Mouse (Mus musculus): ENCODE measurements at regions not wholly inside any gene's neighbourhood (a gene's known extent, or its start where the extent isn't known, plus 50 kb on each side); places are given as distances from the start of the nearest gene placed in this dataset.
"Not testable (repeated sequence)": the region's sequence is repeated elsewhere in the genome, so short reads cannot be mapped to it uniquely, and the experiment has no call there.

- TF ChIP-seq UBTF (IDR thresholded peaks at IDR 0.05; ENCODE audit: borderline replicate concordance, insufficient read depth, low read depth, low read length) (no peak), GABPA (IDR thresholded peaks at IDR 0.05; ENCODE audit: low read depth, low read length) (no peak), ETS1 (IDR thresholded peaks at IDR 0.05; ENCODE audit: low read depth, low read length) (no peak), MAFK (IDR thresholded peaks at IDR 0.05; ENCODE audit: borderline replicate concordance, low read depth, low read length) (no peak), RCOR1 (IDR thresholded peaks at IDR 0.05; ENCODE audit: low read depth, low read length) (no peak), SIN3A (IDR thresholded peaks at IDR 0.05; ENCODE audit: low read length) (no peak), SMC3 (IDR thresholded peaks at IDR 0.05; ENCODE audit: low read depth, low read length) (no peak), POLR2A (IDR thresholded peaks at IDR 0.05; ENCODE audit: control insufficient read depth in 1 of 2, insufficient read depth in 1 of 2, low read depth in 1 of 2, low read length in 2 of 2, poor library complexity in 1 of 2) (no peak), KAT2A (conservative IDR thresholded peaks at IDR 0.05; ENCODE audit: low read depth, low read length) (no peak), HCFC1 (IDR thresholded peaks at IDR 0.05; ENCODE audit: low read depth, low read length) (no peak), ZC3H11A (IDR thresholded peaks at IDR 0.05; ENCODE audit: low read depth, low read length) (no peak), POLR2AphosphoS2 (IDR thresholded peaks at IDR 0.05; ENCODE audit: low read length) (no peak), ELF1 (IDR thresholded peaks at IDR 0.05; ENCODE audit: low read depth, low read length) (no peak), MYC (IDR thresholded peaks at IDR 0.05; ENCODE audit: low read depth, low read length) (no peak), JUND (IDR thresholded peaks at IDR 0.05; ENCODE audit: low read depth, low read length) (no peak), USF1 (IDR thresholded peaks at IDR 0.05; ENCODE audit: low read depth, low read length) (no peak)
- Histone ChIP-seq H3K4me1 (ENCODE audit: control insufficient read depth in 1 of 2, insufficient read depth in 2 of 2, low read length in 2 of 2) (peaks cover 2 to 11% of the 10 kb centered on the region in 2 experiments; a peak in 2 of 4 replicates), H3K9me3 (replicated peaks; ENCODE audit: insufficient read depth, low read length) (no peaks in the 10 kb centered on the region), H3K4me3 (ENCODE audit: control insufficient read depth in 1 of 2, insufficient read depth in 1 of 2, low read depth in 2 of 2, low read length in 2 of 2) (no peak overlapping the region), H3K79me2 (ENCODE audit: control insufficient read depth, insufficient read depth, low read length, poor library complexity) (no peaks in the 10 kb centered on the region), H3K27ac (ENCODE audit: control insufficient read depth, low read depth, low read length) (no peak overlapping the region), H3K9ac (ENCODE audit: control insufficient read depth, low read depth, low read length, poor library complexity, severe bottlenecking) (no peak overlapping the region), H3K27me3 (ENCODE audit: control insufficient read depth in 1 of 2, insufficient read depth in 2 of 2, low read length in 2 of 2) (0 out of 4 replicates have a peak, but pooled peaks cover 0 to under 1% of the 10 kb centered on the region in 2 experiments), H3K36me3 (ENCODE audit: control insufficient read depth in 1 of 2, insufficient read depth in 2 of 2, low read length in 2 of 2) (peaks cover 0 to 4% of the 10 kb centered on the region in 2 experiments; a peak in 2 of 4 replicates)
- DNase-seq (ENCODE audit: low read depth, low spot score) = no peak
Observed at GRCm38 (mm10) chr17:6850513-6850912, 67.9 kb upstream of the Ezr start.

- H3K27ac ChIP-seq (ENCODE audit: control insufficient read depth, low read depth, low read length); H3K36me3 ChIP-seq (ENCODE audit: control insufficient read depth in 1 of 2, insufficient read depth in 2 of 2, low read length in 2 of 2); H3K9me3 ChIP-seq (replicated peaks; ENCODE audit: insufficient read depth, low read length); H3K27me3 ChIP-seq (ENCODE audit: control insufficient read depth in 1 of 2, insufficient read depth in 2 of 2, low read length in 2 of 2); H3K4me3 ChIP-seq (ENCODE audit: control insufficient read depth in 1 of 2, insufficient read depth in 1 of 2, low read depth in 2 of 2, low read length in 2 of 2); H3K4me1 ChIP-seq (ENCODE audit: control insufficient read depth in 1 of 2, insufficient read depth in 2 of 2, low read length in 2 of 2); DNase-seq (ENCODE audit: low read depth, low spot score); H3K9ac ChIP-seq (ENCODE audit: control insufficient read depth, low read depth, low read length, poor library complexity, severe bottlenecking); H3K79me2 ChIP-seq (ENCODE audit: control insufficient read depth, insufficient read depth, low read length, poor library complexity): not testable (repeated sequence)
Observed at GRCm38 (mm10) chr17:6841781-6842465, 59.3 kb upstream of the Ezr start.
